Mouse (Mus musculus) bone marrow, adult 2 months (tissue): ENCODE data around the gene Mpdz.

Experiments used
- CTCF ChIP-seq: fragments of 200-500 bp; IDR thresholded peaks from 2 replicates; pipeline ENCODE4 v1.5.1; 2011; ENCODE audit warnings: low read length, control low read depth; ENCODE audit not compliant: control insufficient read depth, insufficient read depth
- POLR2A ChIP-seq: fragments of 200-500 bp; IDR thresholded peaks from 2 replicates; pipeline ENCODE4 v1.6.1; 2011; ENCODE audit warnings: low read depth, mild to moderate bottlenecking, control low read depth, low read length, borderline replicate concordance; ENCODE audit not compliant: control insufficient read depth

GRCm38 (mm10) chr4:81236227-81236626 is 206.4 kb downstream of the Mpdz start:
- TF ChIP-seq CTCF (no peak), POLR2A (no peak)
